Mouse (Mus musculus): ENCODE measurements at regions not wholly inside any gene's neighbourhood (a gene's known extent, or its start where the extent isn't known, plus 50 kb on each side); places are given as distances from the start of the nearest gene placed in this dataset.

DNA sequence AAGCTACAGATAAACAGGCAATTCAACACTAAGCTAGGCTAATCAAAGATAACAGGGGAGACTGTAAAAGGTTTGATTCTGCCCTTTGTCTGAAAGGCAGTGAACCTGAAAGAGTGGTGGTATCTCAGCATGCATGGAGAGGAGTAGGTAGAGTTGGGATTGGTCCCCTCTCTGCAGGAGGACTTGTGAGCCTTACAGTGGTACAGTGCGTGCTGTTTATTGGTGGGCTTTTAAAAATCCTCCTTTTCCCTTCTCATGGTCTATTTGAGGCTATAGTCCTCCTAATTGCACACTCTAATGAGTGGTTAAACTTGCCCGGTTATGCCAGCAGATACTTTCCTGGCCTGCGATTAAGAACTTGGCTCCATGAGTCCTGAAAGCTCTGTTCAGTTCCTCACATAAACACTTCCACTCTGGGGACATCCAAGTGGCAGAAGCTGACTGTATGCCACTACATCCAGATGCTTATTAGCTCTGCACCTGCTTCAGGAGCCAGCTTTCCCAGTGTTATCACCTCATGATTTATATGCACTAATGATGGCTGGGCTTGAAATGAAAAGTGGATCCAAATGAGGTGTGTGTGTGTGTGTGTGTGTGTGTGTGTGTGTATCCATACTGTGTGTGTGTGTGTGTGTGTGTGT lies 220.0 kb upstream of the Mtpn start:
- Histone ChIP-seq H3K9me3 (replicated peaks; ENCODE audit: control insufficient read depth, low read length) (no peaks in the 10 kb centered on the region), H3K27ac (replicated peaks; ENCODE audit: low read depth, low read length) (no peak overlapping the region), H3K27me3 (ENCODE audit: control insufficient read depth, insufficient read depth, low read length) (no peaks in the 10 kb centered on the region), H3K36me3 (replicated peaks; ENCODE audit: control insufficient read depth, insufficient read depth, low read depth, low read length) (no peaks in the 10 kb centered on the region), H3K4me1 (ENCODE audit: control insufficient read depth, insufficient read depth, low read length) (no peaks in the 10 kb centered on the region), H3K9ac (replicated peaks; ENCODE audit: low read length) (no peak overlapping the region), H3K4me3 (ENCODE audit: low read depth, low read length) (no peak overlapping the region), H3K4me2 (ENCODE audit: low read depth, low read length) (no peak overlapping the region)
- DNase-seq (ENCODE audit: low spot score): no peak
- WGBS: 84% methylated on average over 3 of the region's 3 CpGs
- ATAC-seq (replicated peaks; ENCODE audit: insufficient number of reproducible peaks, low FRiP score, low TSS enrichment, low read depth): no peak

- H3K4me1 ChIP-seq (ENCODE audit: control insufficient read depth, insufficient read depth, low read length): no peaks in the 10 kb centered on the region
- H3K4me2 ChIP-seq (ENCODE audit: low read depth, low read length): no peak overlapping the region
- DNase-seq (ENCODE audit: low spot score) (no peak), ATAC-seq (replicated peaks; ENCODE audit: insufficient number of reproducible peaks, low FRiP score, low TSS enrichment, low read depth) (no peak)
- no peaks in the 10 kb centered on the region for H3K27me3 ChIP-seq (ENCODE audit: control insufficient read depth, insufficient read depth, low read length)
- 39% methylated on average over 1 of the region's 1 CpGs for WGBS
- H3K9me3 ChIP-seq (replicated peaks; ENCODE audit: control insufficient read depth, low read length): no peaks in the 10 kb centered on the region
- no peak overlapping the region for H3K9ac ChIP-seq (replicated peaks; ENCODE audit: low read length)
- H3K4me3 ChIP-seq (ENCODE audit: low read depth, low read length): no peak overlapping the region
- no peak overlapping the region for H3K27ac ChIP-seq (replicated peaks; ENCODE audit: low read depth, low read length)
- H3K36me3 ChIP-seq (replicated peaks; ENCODE audit: control insufficient read depth, insufficient read depth, low read depth, low read length): no peaks in the 10 kb centered on the region
These were observed 206.3 kb upstream of the Mtpn start for GRCm38 (mm10) chr6:35746034-35746433.

DNA sequence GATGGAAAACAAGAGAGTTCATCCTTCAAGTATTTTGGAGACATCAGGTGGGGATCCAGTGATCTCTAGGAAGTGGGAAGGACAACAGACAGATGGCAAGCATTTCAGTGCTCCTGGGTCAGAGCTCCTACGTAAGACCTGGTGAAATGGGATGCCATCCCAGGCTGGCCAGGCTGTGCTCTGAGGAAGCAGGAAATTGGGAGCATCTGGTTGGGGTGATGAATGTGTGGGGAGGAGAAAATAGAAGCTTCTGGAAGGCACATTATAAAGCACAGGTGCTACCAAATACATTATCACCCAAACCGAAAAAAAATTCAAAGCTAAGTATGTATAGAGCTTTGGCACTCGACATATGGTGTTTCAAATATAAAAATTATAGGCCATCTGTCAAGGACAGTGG lies 165.9 kb upstream of the Mtpn start:
- H3K36me3 ChIP-seq (replicated peaks; ENCODE audit: control insufficient read depth, insufficient read depth, low read depth, low read length): no peaks in the 10 kb centered on the region
- ATAC-seq (replicated peaks; ENCODE audit: insufficient number of reproducible peaks, low FRiP score, low TSS enrichment, low read depth) (no peak), DNase-seq (ENCODE audit: low spot score) (no peak)
- H3K27me3 ChIP-seq (ENCODE audit: control insufficient read depth, insufficient read depth, low read length): no peaks in the 10 kb centered on the region
- no peak overlapping the region for H3K9ac ChIP-seq (replicated peaks; ENCODE audit: low read length)
- no peaks in the 10 kb centered on the region for H3K9me3 ChIP-seq (replicated peaks; ENCODE audit: control insufficient read depth, low read length)
- H3K27ac ChIP-seq (replicated peaks; ENCODE audit: low read depth, low read length): no peak overlapping the region
- H3K4me2 ChIP-seq (ENCODE audit: low read depth, low read length): no peak overlapping the region
- no peak overlapping the region for H3K4me3 ChIP-seq (ENCODE audit: low read depth, low read length)
- H3K4me1 ChIP-seq (ENCODE audit: control insufficient read depth, insufficient read depth, low read length): no peaks in the 10 kb centered on the region
- WGBS: 79% methylated on average over 3 of the region's 3 CpGs

- H3K9ac ChIP-seq (replicated peaks; ENCODE audit: low read length): no peak overlapping the region
- no peaks in the 10 kb centered on the region for H3K27me3 ChIP-seq (ENCODE audit: control insufficient read depth, insufficient read depth, low read length)
- no peaks in the 10 kb centered on the region for H3K36me3 ChIP-seq (replicated peaks; ENCODE audit: control insufficient read depth, insufficient read depth, low read depth, low read length)
- H3K4me2 ChIP-seq (ENCODE audit: low read depth, low read length): no peak overlapping the region
- no peaks in the 10 kb centered on the region for H3K4me1 ChIP-seq (ENCODE audit: control insufficient read depth, insufficient read depth, low read length)
- no peak overlapping the region for H3K4me3 ChIP-seq (ENCODE audit: low read depth, low read length)
- 89% methylated on average over 2 of the region's 2 CpGs for WGBS
- H3K9me3 ChIP-seq (replicated peaks; ENCODE audit: control insufficient read depth, low read length): no peaks in the 10 kb centered on the region
- no peak for ATAC-seq (replicated peaks; ENCODE audit: insufficient number of reproducible peaks, low FRiP score, low TSS enrichment, low read depth)
- DNase-seq (ENCODE audit: low spot score): no peak
- no peak overlapping the region for H3K27ac ChIP-seq (replicated peaks; ENCODE audit: low read depth, low read length)
These were observed 127.4 kb upstream of the Mtpn start for GRCm38 (mm10) chr6:35667062-35667461.

- Histone ChIP-seq H3K9ac (replicated peaks; ENCODE audit: low read length) (no peak overlapping the region), H3K4me2 (ENCODE audit: low read depth, low read length) (no peak overlapping the region), H3K27ac (replicated peaks; ENCODE audit: low read depth, low read length) (no peak overlapping the region), H3K4me3 (ENCODE audit: low read depth, low read length) (no peak overlapping the region), H3K9me3 (replicated peaks; ENCODE audit: control insufficient read depth, low read length) (no peaks in the 10 kb centered on the region), H3K27me3 (ENCODE audit: control insufficient read depth, insufficient read depth, low read length) (no peaks in the 10 kb centered on the region), H3K4me1 (ENCODE audit: control insufficient read depth, insufficient read depth, low read length) (no peaks in the 10 kb centered on the region), H3K36me3 (replicated peaks; ENCODE audit: control insufficient read depth, insufficient read depth, low read depth, low read length) (no peaks in the 10 kb centered on the region)
- DNase-seq (ENCODE audit: low spot score): no peak
- WGBS: 83% methylated on average over 4 of the region's 4 CpGs
- ATAC-seq (replicated peaks; ENCODE audit: insufficient number of reproducible peaks, low FRiP score, low TSS enrichment, low read depth): no peak
These were observed 111.7 kb upstream of the Mtpn start for GRCm38 (mm10) chr6:35651401-35651800.

- 88% methylated on average over 7 of the region's 7 CpGs for WGBS
- Histone ChIP-seq H3K4me3 (ENCODE audit: low read depth, low read length) (no peak overlapping the region), H3K4me2 (ENCODE audit: low read depth, low read length) (no peak overlapping the region), H3K27me3 (ENCODE audit: control insufficient read depth, insufficient read depth, low read length) (no peaks in the 10 kb centered on the region), H3K27ac (replicated peaks; ENCODE audit: low read depth, low read length) (no peak overlapping the region), H3K9me3 (replicated peaks; ENCODE audit: control insufficient read depth, low read length) (no peaks in the 10 kb centered on the region), H3K4me1 (ENCODE audit: control insufficient read depth, insufficient read depth, low read length) (no peaks in the 10 kb centered on the region), H3K36me3 (replicated peaks; ENCODE audit: control insufficient read depth, insufficient read depth, low read depth, low read length) (no peaks in the 10 kb centered on the region), H3K9ac (replicated peaks; ENCODE audit: low read length) (no peak overlapping the region)
- ATAC-seq (replicated peaks; ENCODE audit: insufficient number of reproducible peaks, low FRiP score, low TSS enrichment, low read depth) (no peak), DNase-seq (ENCODE audit: low spot score) (no peak)
These were observed 105.5 kb upstream of the Mtpn start for GRCm38 (mm10) chr6:35645210-35645609.

- ATAC-seq (replicated peaks; ENCODE audit: insufficient number of reproducible peaks, low FRiP score, low TSS enrichment, low read depth) (no peak), DNase-seq (ENCODE audit: low spot score) (no peak)
- Histone ChIP-seq H3K9ac (replicated peaks; ENCODE audit: low read length) (no peak overlapping the region), H3K9me3 (replicated peaks; ENCODE audit: control insufficient read depth, low read length) (no peaks in the 10 kb centered on the region), H3K27me3 (ENCODE audit: control insufficient read depth, insufficient read depth, low read length) (no peaks in the 10 kb centered on the region), H3K4me3 (ENCODE audit: low read depth, low read length) (no peak overlapping the region), H3K27ac (replicated peaks; ENCODE audit: low read depth, low read length) (no peak overlapping the region), H3K4me1 (ENCODE audit: control insufficient read depth, insufficient read depth, low read length) (no peaks in the 10 kb centered on the region), H3K36me3 (replicated peaks; ENCODE audit: control insufficient read depth, insufficient read depth, low read depth, low read length) (no peaks in the 10 kb centered on the region), H3K4me2 (ENCODE audit: low read depth, low read length) (no peak overlapping the region)
These were observed 101.0 kb upstream of the Mtpn start for GRCm38 (mm10) chr6:35640672-35641071.

DNA sequence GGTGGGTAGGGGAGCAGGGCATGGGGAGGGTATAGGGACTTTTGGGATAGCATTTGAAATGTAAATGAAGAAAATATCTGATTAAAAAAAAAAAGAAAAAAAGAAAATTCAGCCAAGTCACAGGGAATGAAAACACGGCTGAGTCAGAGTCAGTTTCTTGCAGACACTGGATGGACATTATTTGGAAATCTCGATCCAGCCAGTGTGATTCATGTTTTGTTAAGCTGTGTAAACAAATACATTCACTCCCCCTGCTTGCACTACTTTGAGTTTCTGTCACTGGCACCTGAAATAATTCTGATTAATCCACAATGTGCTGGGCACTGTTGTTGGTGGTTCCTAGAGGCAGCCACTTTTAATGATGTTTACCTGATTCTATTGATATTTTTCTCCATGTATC lies 68.6 kb upstream of the Mtpn start:
- H3K27me3 ChIP-seq (ENCODE audit: control insufficient read depth, insufficient read depth, low read length): no peaks in the 10 kb centered on the region
- no peak for ATAC-seq (replicated peaks; ENCODE audit: insufficient number of reproducible peaks, low FRiP score, low TSS enrichment, low read depth)
- WGBS: 68% methylated on average over 2 of the region's 2 CpGs
- no peaks in the 10 kb centered on the region for H3K9me3 ChIP-seq (replicated peaks; ENCODE audit: control insufficient read depth, low read length)
- no peak overlapping the region for H3K27ac ChIP-seq (replicated peaks; ENCODE audit: low read depth, low read length)
- H3K9ac ChIP-seq (replicated peaks; ENCODE audit: low read length): no peak overlapping the region
- H3K4me1 ChIP-seq (ENCODE audit: control insufficient read depth, insufficient read depth, low read length): no peaks in the 10 kb centered on the region
- no peak for DNase-seq (ENCODE audit: low spot score)
- H3K4me2 ChIP-seq (ENCODE audit: low read depth, low read length): no peak overlapping the region
- H3K36me3 ChIP-seq (replicated peaks; ENCODE audit: control insufficient read depth, insufficient read depth, low read depth, low read length): no peaks in the 10 kb centered on the region
- H3K4me3 ChIP-seq (ENCODE audit: low read depth, low read length): no peak overlapping the region
